Mouse (Mus musculus) CD4-positive naive resting alpha-beta T cell, adult 76 days (primary cell): ENCODE results near the gene 1600012H06Rik. TPM values are rescaled to one million over a fixed set of nuclear protein-coding genes. Genes with fewer than 3 reads are reported as not detected.

Experiments used
- total RNA-seq: library from RNA; stranded (reverse); gene quantifications from one replicate; pipeline ENCODE4 v1.2.4, GENCODE M21; 2023

1600012H06Rik gene
- 18.6 TPM for total RNA-seq

GRCm38 (mm10) chr17:14943009-14943728 is at the start of gene 1600012H06Rik, which contains the start of gene Wdr27:
Gene 1600012H06Rik (plus strand): TSS chr17:14943184.
Gene Wdr27 (minus strand): TSS chr17:14943158.

DNA sequence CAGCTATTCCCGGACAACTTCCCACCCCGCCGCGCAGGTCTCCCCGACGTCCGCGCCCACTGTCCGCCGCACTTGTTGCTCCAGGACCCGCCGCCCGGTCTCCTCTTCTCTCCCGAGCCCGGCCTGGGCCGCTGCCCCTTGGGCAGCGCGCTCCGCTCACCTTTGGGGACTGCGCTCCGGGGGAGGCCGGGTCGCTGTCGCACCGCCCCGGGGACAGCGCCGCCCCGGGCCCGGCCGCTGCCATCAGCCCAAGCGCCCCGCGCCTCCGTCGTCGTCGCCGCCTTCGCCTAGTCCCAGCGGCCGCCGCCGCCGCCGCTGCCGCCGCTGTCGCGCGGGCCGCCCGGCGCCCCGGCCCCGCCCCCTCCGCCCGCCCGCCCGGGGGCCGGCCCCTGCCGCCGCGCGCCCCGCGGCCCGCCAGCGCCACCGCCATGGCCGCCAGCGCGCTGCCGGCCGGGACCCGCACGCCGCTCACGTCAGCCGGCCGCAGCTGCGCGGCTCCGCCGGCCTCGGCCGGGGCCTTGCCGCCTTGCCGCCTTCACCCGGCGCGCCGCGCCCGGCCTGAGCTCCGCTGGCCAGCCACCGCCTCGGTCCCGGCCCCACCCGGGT is 18.1 kb downstream of the 1600012H06Rik start, which contains the start of gene Phf10:
Phf10 (minus strand) TSS at position 323 of the 606 bp plus-strand sequence.

DNA sequence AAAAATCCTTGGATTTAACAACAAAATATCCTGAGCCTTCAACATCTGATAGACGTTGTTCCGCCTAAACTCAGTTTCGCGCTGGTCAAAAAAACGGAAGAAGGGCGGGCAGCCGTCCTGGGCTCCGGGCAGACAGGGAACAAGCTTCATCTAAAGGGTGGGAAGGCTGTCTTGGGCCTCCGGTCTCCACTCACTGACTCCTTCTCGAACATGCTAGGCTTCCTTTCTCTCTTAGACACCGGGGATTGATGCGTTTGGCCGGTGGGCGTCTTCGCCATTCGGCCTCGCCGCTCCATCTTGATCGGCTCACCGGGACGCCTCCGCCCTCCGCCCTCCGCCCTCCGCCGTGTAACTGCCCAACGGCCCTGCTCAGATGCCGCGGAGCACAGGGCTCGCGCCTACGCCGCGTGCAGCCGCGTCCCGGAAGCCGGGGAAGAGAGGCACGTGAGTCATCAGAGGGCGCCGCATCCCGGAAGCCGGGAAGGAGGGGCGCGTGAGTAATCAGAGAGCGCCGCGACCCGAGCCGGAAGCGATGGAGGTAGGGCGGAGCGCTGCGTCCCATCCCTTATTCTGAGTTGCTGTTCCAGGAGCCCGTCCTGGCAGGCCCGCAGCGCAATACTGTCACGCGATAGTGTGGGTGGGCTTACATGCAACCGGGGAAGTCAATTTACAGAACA is 35.5 kb downstream of the 1600012H06Rik start, which contains the start of the genes 9030025P20Rik and Gm3417:
9030025P20Rik (plus strand) TSS at position 107 of the 677 bp plus-strand sequence.
Gm3417 (minus strand) TSS at position 429 of the 677 bp plus-strand sequence.

Other genes with a start within 250 kb of the 1600012H06Rik start
- not detected for gene Thbs2, start 248.9 kb upstream of the 1600012H06Rik start, total RNA-seq
- gene Wdr27, start within 50 bp of the 1600012H06Rik start, total RNA-seq = not detected
- 28.2 TPM for gene Phf10, start 18.1 kb downstream of the 1600012H06Rik start, total RNA-seq
- gene 9030025P20Rik, start 35.3 kb downstream of the 1600012H06Rik start, total RNA-seq = 15.2 TPM
- not detected for gene Gm3417, start 35.6 kb downstream of the 1600012H06Rik start, total RNA-seq
- gene Gm3435, start 67.0 kb downstream of the 1600012H06Rik start, total RNA-seq = 2.8 TPM
- 111 TPM for gene Ermard, start 98.0 kb downstream of the 1600012H06Rik start, total RNA-seq
- gene Tcte3, start 98.3 kb downstream of the 1600012H06Rik start, total RNA-seq = not detected
- gene Gm3448, start 98.4 kb downstream of the 1600012H06Rik start, total RNA-seq = 7.9 TPM